Mouse (Mus musculus) spleen, adult 12 weeks (tissue): Measurements from ENCODE around the gene Dera.
"Not testable (repeated sequence)": the region's sequence is repeated elsewhere in the genome, so short reads cannot be mapped to it uniquely, and the experiment has no call there.

ENCODE experiments used
- DNase-seq: peaks from one replicate; pipeline ENCODE4 v3.0.0; 2022; ENCODE audit warnings: low spot score

Gene Dera

GRCm38 (mm10) chr6:137754056-137754856 is at the start of gene Dera:
TSS of gene Dera (plus strand) at chr6:137754546.
- peak; percentile 82 for DNase-seq

GRCm38 (mm10) chr6:137706209-137706608 is 48.1 kb upstream of the Dera start:
- DNase-seq, result no peak

GRCm38 (mm10) chr6:137708726-137709405 is 45.5 kb upstream of the Dera start:
- not testable (repeated sequence) for DNase-seq

GRCm38 (mm10) chr6:137710179-137711037 is 43.9 kb upstream of the Dera start:
- DNase-seq, result no peak

GRCm38 (mm10) chr6:137712654-137713309 is 41.6 kb upstream of the Dera start:
- no peak for DNase-seq

- DNase-seq, result no peak
Observed at GRCm38 (mm10) chr6:137713310-137713664, 41.1 kb upstream of the Dera start.

GRCm38 (mm10) chr6:137716802-137717201 is 37.5 kb upstream of the Dera start:
- DNase-seq, result no peak

GRCm38 (mm10) chr6:137722220-137722931 is 32.0 kb upstream of the Dera start:
- no peak for DNase-seq

GRCm38 (mm10) chr6:137723898-137724297 is 30.4 kb upstream of the Dera start:
- DNase-seq, result no peak

- DNase-seq, result no peak
Observed at GRCm38 (mm10) chr6:137734460-137734845, 19.9 kb upstream of the Dera start.

- DNase-seq, result peak; percentile 93
Observed at GRCm38 (mm10) chr6:137734846-137735609, 19.3 kb upstream of the Dera start, which contains the start of gene Strap. TSS of gene Strap (plus strand) at chr6:137735078.

GRCm38 (mm10) chr6:137735671-137736238 is 18.6 kb upstream of the Dera start:
- DNase-seq, result no peak

GRCm38 (mm10) chr6:137740972-137741371 is 13.4 kb upstream of the Dera start:
- DNase-seq, result no peak

- DNase-seq, result no peak
Observed at GRCm38 (mm10) chr6:137744700-137745099, 9.6 kb upstream of the Dera start.

GRCm38 (mm10) chr6:137747174-137747928 is 7.0 kb upstream of the Dera start:
- DNase-seq, result no peak

- DNase-seq, result no peak
Observed at GRCm38 (mm10) chr6:137751551-137752274, 2.6 kb upstream of the Dera start.

- no peak for DNase-seq
Observed at GRCm38 (mm10) chr6:137752275-137752655, 2.1 kb upstream of the Dera start.

GRCm38 (mm10) chr6:137754857-137755232 is 499 bp downstream of the Dera start:
- no peak for DNase-seq

GRCm38 (mm10) chr6:137756310-137756709 is 2.0 kb downstream of the Dera start:
- no peak for DNase-seq
